ENCODE assay signal across 8 mouse cellular contexts in genomic region chr16:49854194-49854593, GRCm38 (mm10). TPM values are rescaled to one million over a fixed set of nuclear protein-coding genes. Genes with fewer than 3 reads are reported as not detected.
A peak's percentile ranks its signal among the peaks of the same experiment; 100 is the strongest.
DNase-seq lines count a peak whose midpoint lies in the region; ATAC-seq lines count a peak whose summit lies in the region.

No protein-coding gene starts in this region.

- no peak for DNase-seq in limb, embryonic 10.5 days (ENCODE audit: low spot score)
- peak; percentile 44 for DNase-seq in c-Kit-positive CD71-positive TER-119-positive erythroid progenitor cells, embryonic 14.5 days (ENCODE audit: low spot score)
- no peak for DNase-seq in liver, embryonic 11.5 days (ENCODE audit: low spot score)
- peak; percentile 81 for DNase-seq in splenic B cell, adult 2 months (ENCODE audit: low read depth, low spot score)
- DNase-seq in adrenal gland, adult 8-10 months: no peak
- DNase-seq in right cerebral cortex, postnatal 36 days (ENCODE audit: low spot score in 2 of 2): no peak
- no peak for DNase-seq in cerebellum, adult 11-12 months

- no peaks in the 10 kb centered on the region for H3K27me3 ChIP-seq in limb, embryonic 12.5 days
- no peaks in the 10 kb centered on the region for H3K27me3 ChIP-seq in limb, embryonic 10.5 days (ENCODE audit: low read depth, poor library complexity, severe bottlenecking)
- no peaks in the 10 kb centered on the region for H3K27me3 ChIP-seq in liver, embryonic 11.5 days (replicated peaks; ENCODE audit: control insufficient read depth, insufficient read depth, low read length)
- H3K27me3 ChIP-seq in splenic B cell, adult 2 months (ENCODE audit: control insufficient read depth, insufficient read depth, low read length, poor library complexity, severe bottlenecking): no peaks in the 10 kb centered on the region

- no peak overlapping the region for H3K9ac ChIP-seq in limb, embryonic 12.5 days (replicated peaks)
- peak overlapping the region; percentile 99 for H3K9ac ChIP-seq in liver, embryonic 11.5 days (ENCODE audit: low read depth, low read length)

- 90% methylated on average over 6 of the region's 6 CpGs for WGBS in limb, embryonic 12.5 days
- WGBS in limb, embryonic 10.5 days: 92% methylated on average over 6 of the region's 6 CpGs
- WGBS in liver, embryonic 11.5 days: 59% methylated on average over 6 of the region's 6 CpGs

- H3K9me3 ChIP-seq in limb, embryonic 12.5 days: no peaks in the 10 kb centered on the region
- H3K9me3 ChIP-seq in limb, embryonic 10.5 days (replicated peaks): no peaks in the 10 kb centered on the region
- H3K9me3 ChIP-seq in liver, embryonic 11.5 days (ENCODE audit: control insufficient read depth, low read length): no peaks in the 10 kb centered on the region

- no peak overlapping the region for H3K27ac ChIP-seq in limb, embryonic 12.5 days
- no peak overlapping the region for H3K27ac ChIP-seq in limb, embryonic 10.5 days
- H3K27ac ChIP-seq in liver, embryonic 11.5 days (ENCODE audit: low read depth, low read length): peak overlapping the region; percentile 99

- no peak for ATAC-seq in limb, embryonic 12.5 days (ENCODE audit: insufficient number of reproducible peaks, insufficient read depth, low FRiP score, low TSS enrichment, low read depth)
- ATAC-seq in liver, embryonic 11.5 days (replicated peaks; ENCODE audit: low FRiP score): no peak

- no peak overlapping the region for H3K4me3 ChIP-seq in limb, embryonic 12.5 days (replicated peaks)
- no peak overlapping the region for H3K4me3 ChIP-seq in limb, embryonic 10.5 days
- peak overlapping the region; percentile 98 for H3K4me3 ChIP-seq in liver, embryonic 11.5 days (ENCODE audit: low read depth, low read length)

- peak overlapping the region; percentile 72; the same call in 1 of the 2 replicates for H3K4me2 ChIP-seq in limb, embryonic 12.5 days
- peak overlapping the region; percentile 80 for H3K4me2 ChIP-seq in liver, embryonic 11.5 days

- H3K36me3 ChIP-seq in limb, embryonic 12.5 days: no peaks in the 10 kb centered on the region
- no peaks in the 10 kb centered on the region for H3K36me3 ChIP-seq in limb, embryonic 10.5 days
- H3K36me3 ChIP-seq in liver, embryonic 11.5 days (ENCODE audit: control insufficient read depth, insufficient read depth, low read length): no peaks in the 10 kb centered on the region
- no peaks in the 10 kb centered on the region for H3K36me3 ChIP-seq in splenic B cell, adult 2 months (ENCODE audit: control insufficient read depth, insufficient read depth, low read length, poor library complexity, severe bottlenecking)

- H3K4me1 ChIP-seq in limb, embryonic 12.5 days (replicated peaks): peaks cover 5% of the 10 kb centered on the region
- H3K4me1 ChIP-seq in limb, embryonic 10.5 days: peaks cover 21% of the 10 kb centered on the region
- H3K4me1 ChIP-seq in liver, embryonic 11.5 days (replicated peaks; ENCODE audit: control insufficient read depth, insufficient read depth, low read length): peaks cover 16% of the 10 kb centered on the region

RNA-seq across cellular contexts. Expression of gene Cd47, which starts 53.9 kb away (rescaled TPM):
- polyA plus RNA-seq in limb, embryonic 12.5 days (2016; fragmentation: Nextera tagmentation; extraction: Ambion mirVana): 40.0 TPM in 2 replicates
- 21.3 and 26.6 TPM in 2 replicates for polyA plus RNA-seq in limb, embryonic 10.5 days (2016; fragmentation: Nextera tagmentation; extraction: Ambion mirVana)
- polyA plus RNA-seq in liver, embryonic 11.5 days (2014; fragmentation: Nextera tagmentation; extraction: Ambion mirVana): 261 and 281 TPM in 2 replicates
- 100 to 1,000 TPM; 124 to 201 (median 165) TPM for total RNA-seq in adrenal gland, adult 8-10 months (2022)

Comparison
In these comparisons a context has a peak if more than half of its experiments do, and no peak if none do; other contexts are left out.
1. DNase-seq: peak in c-Kit-positive CD71-positive TER-119-positive erythroid progenitor cells, embryonic 14.5 days (single experiment) and splenic B cell, adult 2 months (single experiment); none in limb, embryonic 10.5 days (single experiment), liver, embryonic 11.5 days (single experiment), adrenal gland, adult 8-10 months (single experiment), right cerebral cortex, postnatal 36 days (0 of 2) and cerebellum, adult 11-12 months (single experiment).